Mouse (Mus musculus): Measurements from ENCODE around the gene Fdx1. TPM values are rescaled to one million over a fixed set of nuclear protein-coding genes. Genes with fewer than 3 reads are reported as not detected.

Gene Fdx1
- polyA plus RNA-seq, 1 experiment from 2014 or later, result 103 TPM

GRCm38 (mm10) chr9:51958981-51959380, 4.4 kb downstream of the Fdx1 start:
- Histone ChIP-seq H3K9ac (no peak overlapping the region), H3K4me1 (peaks cover 29% of the 10 kb centered on the region), H3K27ac (no peak overlapping the region), H3K4me2 (no peak overlapping the region), H3K27me3 (no peaks in the 10 kb centered on the region), H3K36me3 (peaks cover 22% of the 10 kb centered on the region), H3K9me3 (no peaks in the 10 kb centered on the region), H3K4me3 (no peak overlapping the region)
- no peak for ATAC-seq (ENCODE audit: borderline replicate concordance, extremely low read depth, low FRiP score, low TSS enrichment)

- Histone ChIP-seq H3K4me1 (peaks cover 26% of the 10 kb centered on the region), H3K4me2 (no peak overlapping the region), H3K9me3 (no peaks in the 10 kb centered on the region), H3K27me3 (no peaks in the 10 kb centered on the region), H3K9ac (no peak overlapping the region), H3K4me3 (no peak overlapping the region), H3K36me3 (peaks cover 24% of the 10 kb centered on the region), H3K27ac (no peak overlapping the region)
- 60% methylated on average over 8 of the region's 8 CpGs for WGBS
- no peak for ATAC-seq (ENCODE audit: borderline replicate concordance, extremely low read depth, low FRiP score, low TSS enrichment)
These were observed 6.3 kb downstream of the Fdx1 start for GRCm38 (mm10) chr9:51957025-51957424.

GRCm38 (mm10) chr9:51956484-51956883, 6.9 kb downstream of the Fdx1 start:
- Histone ChIP-seq H3K27me3 (no peaks in the 10 kb centered on the region), H3K27ac (no peak overlapping the region), H3K4me1 (peaks cover 21% of the 10 kb centered on the region), H3K4me3 (no peak overlapping the region), H3K4me2 (no peak overlapping the region), H3K36me3 (peaks cover 26% of the 10 kb centered on the region), H3K9me3 (no peaks in the 10 kb centered on the region), H3K9ac (no peak overlapping the region)
- ATAC-seq (ENCODE audit: borderline replicate concordance, extremely low read depth, low FRiP score, low TSS enrichment), result no peak
- WGBS, result 57% methylated on average over 2 of the region's 2 CpGs

GRCm38 (mm10) chr9:51951337-51951736, 12.0 kb downstream of the Fdx1 start:
- Histone ChIP-seq H3K4me3 (no peak overlapping the region), H3K4me1 (peaks cover 3% of the 10 kb centered on the region; the same call in 1 of the 2 replicates), H3K4me2 (no peak overlapping the region), H3K27me3 (no peaks in the 10 kb centered on the region), H3K27ac (no peak overlapping the region), H3K9ac (no peak overlapping the region), H3K36me3 (peaks cover 39% of the 10 kb centered on the region), H3K9me3 (no peaks in the 10 kb centered on the region)
- WGBS, result 34% methylated on average over 2 of the region's 2 CpGs
- ATAC-seq (ENCODE audit: borderline replicate concordance, extremely low read depth, low FRiP score, low TSS enrichment), result no peak

- no peak for ATAC-seq (ENCODE audit: borderline replicate concordance, extremely low read depth, low FRiP score, low TSS enrichment)
- no peak overlapping the region for H3K9ac ChIP-seq
- H3K4me1 ChIP-seq, result peaks cover 3% of the 10 kb centered on the region; the same call in 1 of the 2 replicates
- H3K4me3 ChIP-seq, result no peak overlapping the region
- H3K27me3 ChIP-seq, result no peaks in the 10 kb centered on the region
- H3K36me3 ChIP-seq, result peaks cover 40% of the 10 kb centered on the region
- no peak overlapping the region for H3K27ac ChIP-seq
- H3K9me3 ChIP-seq, result no peaks in the 10 kb centered on the region
- WGBS, result 48% methylated on average over 1 of the region's 1 CpGs
- H3K4me2 ChIP-seq, result no peak overlapping the region
These were observed 12.7 kb downstream of the Fdx1 start for GRCm38 (mm10) chr9:51950667-51951066.

GRCm38 (mm10) chr9:51950225-51950624, 13.1 kb downstream of the Fdx1 start:
- no peak overlapping the region for H3K4me3 ChIP-seq
- H3K4me1 ChIP-seq, result peaks cover 3% of the 10 kb centered on the region; the same call in 1 of the 2 replicates
- no peak overlapping the region for H3K27ac ChIP-seq
- ATAC-seq (ENCODE audit: borderline replicate concordance, extremely low read depth, low FRiP score, low TSS enrichment), result no peak
- H3K27me3 ChIP-seq, result no peaks in the 10 kb centered on the region
- 85% methylated on average over 3 of the region's 3 CpGs for WGBS
- no peak overlapping the region for H3K9ac ChIP-seq
- no peak overlapping the region for H3K4me2 ChIP-seq
- H3K36me3 ChIP-seq, result peaks cover 41% of the 10 kb centered on the region
- H3K9me3 ChIP-seq, result no peaks in the 10 kb centered on the region

GRCm38 (mm10) chr9:51943934-51944333, 19.4 kb downstream of the Fdx1 start:
- Histone ChIP-seq H3K36me3 (peaks cover 56% of the 10 kb centered on the region), H3K4me3 (no peak overlapping the region), H3K4me2 (no peak overlapping the region), H3K27ac (no peak overlapping the region), H3K4me1 (no peaks in the 10 kb centered on the region), H3K9ac (no peak overlapping the region), H3K27me3 (no peaks in the 10 kb centered on the region), H3K9me3 (no peaks in the 10 kb centered on the region)
- no peak for ATAC-seq (ENCODE audit: borderline replicate concordance, extremely low read depth, low FRiP score, low TSS enrichment)
- 84% methylated on average over 6 of the region's 6 CpGs for WGBS

- H3K4me1 ChIP-seq, result peaks cover 28% of the 10 kb centered on the region
- WGBS, result 79% methylated on average over 1 of the region's 1 CpGs
- H3K36me3 ChIP-seq, result no peaks in the 10 kb centered on the region
- no peaks in the 10 kb centered on the region for H3K27me3 ChIP-seq
- ATAC-seq (ENCODE audit: borderline replicate concordance, extremely low read depth, low FRiP score, low TSS enrichment), result no peak
- no peak overlapping the region for H3K27ac ChIP-seq
- no peak overlapping the region for H3K9ac ChIP-seq
- no peak overlapping the region for H3K4me2 ChIP-seq
- no peaks in the 10 kb centered on the region for H3K9me3 ChIP-seq
- H3K4me3 ChIP-seq, result no peak overlapping the region
These were observed 28.7 kb downstream of the Fdx1 start for GRCm38 (mm10) chr9:51934641-51935040.

- 36% methylated on average over 3 of the region's 3 CpGs for WGBS
- peak overlapping the region; percentile 88 for H3K27ac ChIP-seq
These were observed 31.4 kb downstream of the Fdx1 start for GRCm38 (mm10) chr9:51931997-51932396.

GRCm38 (mm10) chr9:51931054-51931690, 32.2 kb downstream of the Fdx1 start:
- H3K27ac ChIP-seq, result peak overlapping the region; percentile 88
- H3K9me3 ChIP-seq, result no peaks in the 10 kb centered on the region
- 0 out of 2 replicates have a peak, but pooled peaks have one; percentile 21 for ATAC-seq (ENCODE audit: borderline replicate concordance, extremely low read depth, low FRiP score, low TSS enrichment)
- no peak overlapping the region for H3K4me2 ChIP-seq
- no peak overlapping the region for H3K4me3 ChIP-seq
- no peak overlapping the region for H3K9ac ChIP-seq
- 52% methylated on average over 7 of the region's 7 CpGs for WGBS
- no peaks in the 10 kb centered on the region for H3K27me3 ChIP-seq
- peaks cover 51% of the 10 kb centered on the region for H3K4me1 ChIP-seq
- H3K36me3 ChIP-seq, result no peaks in the 10 kb centered on the region

More at GRCm38 (mm10) chr9:51931997-51932396, 31.4 kb downstream of the Fdx1 start:
- Histone ChIP-seq H3K4me3 (no peak overlapping the region), H3K36me3 (no peaks in the 10 kb centered on the region), H3K4me2 (no peak overlapping the region), H3K27me3 (no peaks in the 10 kb centered on the region), H3K9ac (no peak overlapping the region), H3K9me3 (no peaks in the 10 kb centered on the region), H3K4me1 (peaks cover 51% of the 10 kb centered on the region)
- ATAC-seq (ENCODE audit: borderline replicate concordance, extremely low read depth, low FRiP score, low TSS enrichment), result peak; percentile 90

GRCm38 (mm10) chr9:51929972-51930371, 33.4 kb downstream of the Fdx1 start:
- no peaks in the 10 kb centered on the region for H3K27me3 ChIP-seq
- H3K36me3 ChIP-seq, result no peaks in the 10 kb centered on the region
- peaks cover 51% of the 10 kb centered on the region for H3K4me1 ChIP-seq
- no peak overlapping the region for H3K4me2 ChIP-seq
- no peaks in the 10 kb centered on the region for H3K9me3 ChIP-seq
- no peak overlapping the region for H3K4me3 ChIP-seq
- ATAC-seq (ENCODE audit: borderline replicate concordance, extremely low read depth, low FRiP score, low TSS enrichment), result no peak
- WGBS, result 65% methylated on average over 5 of the region's 5 CpGs
- H3K9ac ChIP-seq, result no peak overlapping the region
- 0 out of 2 replicates have a peak overlapping the region, but pooled peaks have one; percentile 34 for H3K27ac ChIP-seq

- H3K9me3 ChIP-seq, result no peaks in the 10 kb centered on the region
- H3K4me2 ChIP-seq, result no peak overlapping the region
- H3K27me3 ChIP-seq, result no peaks in the 10 kb centered on the region
- peaks cover 51% of the 10 kb centered on the region for H3K4me1 ChIP-seq
- no peak overlapping the region for H3K4me3 ChIP-seq
- ATAC-seq (ENCODE audit: borderline replicate concordance, extremely low read depth, low FRiP score, low TSS enrichment), result no peak
- no peaks in the 10 kb centered on the region for H3K36me3 ChIP-seq
- WGBS, result 34% methylated on average over 7 of the region's 7 CpGs
- no peak overlapping the region for H3K9ac ChIP-seq
- H3K27ac ChIP-seq, result peak overlapping the region; percentile 80
These were observed 34.7 kb downstream of the Fdx1 start for GRCm38 (mm10) chr9:51928659-51929058.

All from lung, embryonic 15.5 days (tissue).